Mouse (Mus musculus) forebrain, postnatal 0 days (tissue): ENCODE measurements at regions not wholly inside any gene's neighbourhood (a gene's known extent, or its start where the extent isn't known, plus 50 kb on each side); places are given as distances from the start of the nearest gene placed in this dataset.

Source experiments
- ATAC-seq: fragments of 200-750 bp; cut with Nextera tagmentation; 2 replicates; pipeline ENCODE4 v1.8.0; 2017; ENCODE audit warnings: mild to moderate bottlenecking, moderate library complexity
- DNase-seq: peaks from one replicate; pipeline ENCODE4 v3.0.0-alpha.2; 2015
- H3K27ac ChIP-seq: fragments of 300-500 bp; sonication (generic); 2 replicates; pipeline ENCODE4 v1.5.1; 2014; ENCODE audit warnings: low read depth, mild to moderate bottlenecking, antibody characterized with exemption, low read length, moderate library complexity, mixed read lengths
- H3K27me3 ChIP-seq: fragments of 300-500 bp; sonication (generic); 2 replicates; pipeline ENCODE4 v1.6.1; 2014; ENCODE audit warnings: mild to moderate bottlenecking, low read length, mixed read lengths; ENCODE audit not compliant: insufficient read depth
- H3K36me3 ChIP-seq: fragments of 300-500 bp; sonication (generic); 2 replicates; pipeline ENCODE4 v1.6.1; 2014; ENCODE audit warnings: mild to moderate bottlenecking, moderate library complexity; ENCODE audit not compliant: insufficient read depth
- H3K4me1 ChIP-seq: fragments of 300-500 bp; sonication (generic); 2 replicates; pipeline ENCODE4 v1.6.1; 2014; ENCODE audit warnings: antibody characterized with exemption; ENCODE audit not compliant: insufficient read depth
- H3K4me2 ChIP-seq: fragments of 300-500 bp; sonication (generic); 2 replicates; pipeline ENCODE4 v1.6.1; 2014; ENCODE audit warnings: low read depth, mild to moderate bottlenecking, moderate library complexity
- H3K4me3 ChIP-seq: fragments of 300-500 bp; sonication (generic); 2 replicates; pipeline ENCODE4 v1.5.1; 2014; ENCODE audit warnings: low read depth, low read length, mixed read lengths
- H3K9ac ChIP-seq: fragments of 300-500 bp; sonication (generic); 2 replicates; pipeline ENCODE4 v1.6.1; 2014; ENCODE audit warnings: mild to moderate bottlenecking
- H3K9me3 ChIP-seq: fragments of 300-500 bp; sonication (generic); 2 replicates; pipeline ENCODE4 v1.6.1; 2016; ENCODE audit warnings: low read length
- CTCF ChIP-seq: sonication (generic); IDR thresholded peaks from 2 replicates; pipeline ENCODE4 v1.5.1; 2016; ENCODE audit warnings: antibody characterized with exemption, control low read depth, low read depth
- WGBS: fragments of 180-500 bp; shearing (Covaris S2); extraction: QIAGEN DNeasy Blood & Tissue Kit; methylation state at CpG from one replicate; pipeline ENCODE4 v1.1.7; 2014; 5-methylcytosine and 5-hydroxymethylcytosine counted together

DNA sequence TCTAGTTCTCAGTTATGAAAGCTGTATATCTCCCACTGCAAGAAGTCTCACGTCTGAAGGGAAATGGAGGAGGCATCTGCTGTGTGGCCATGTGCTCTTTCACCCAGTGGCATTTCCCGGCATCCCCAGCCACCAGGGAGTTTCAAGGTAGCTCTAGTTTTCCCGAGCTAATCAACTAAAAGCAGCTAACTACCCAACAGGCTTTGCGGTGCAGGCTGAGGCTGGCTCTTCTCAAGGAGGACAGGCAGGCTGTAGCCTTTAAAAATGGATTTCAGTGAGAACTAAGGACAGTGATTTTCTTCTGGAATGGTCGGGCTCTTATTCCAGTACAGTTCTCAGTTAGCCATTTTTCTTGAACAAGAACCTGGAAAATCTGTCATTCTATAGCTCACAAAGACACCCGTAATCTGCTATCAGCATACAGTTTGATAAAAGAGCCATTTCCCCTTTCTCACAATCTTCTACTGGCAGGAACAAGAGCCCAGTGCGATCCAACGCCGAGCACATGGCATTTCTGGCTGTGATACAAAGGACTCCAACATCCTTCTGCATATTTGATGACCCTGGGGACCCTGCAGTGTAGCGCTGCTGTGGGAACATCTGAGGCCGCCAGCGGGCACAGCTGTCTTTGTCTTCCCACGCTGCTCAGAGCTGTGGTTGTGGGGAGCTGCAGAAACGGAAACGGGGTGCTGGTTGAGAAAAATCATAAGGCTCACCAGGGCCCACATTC lies 188.9 kb upstream of the Hnrnpa3 start:
- no peak overlapping the region; the same call in 1 of the 2 replicates for H3K9ac ChIP-seq
- H3K27ac ChIP-seq = peak overlapping the region; percentile 42
- H3K27me3 ChIP-seq = no peaks in the 10 kb centered on the region
- DNase-seq (peak; percentile 65), ATAC-seq (peak; percentile 85)
- H3K4me1 ChIP-seq = no peaks in the 10 kb centered on the region
- H3K4me2 ChIP-seq = peak overlapping the region; percentile 25
- no peaks in the 10 kb centered on the region for H3K9me3 ChIP-seq
- H3K4me3 ChIP-seq = no peak overlapping the region
- 26% methylated on average over 15 of the region's 15 CpGs for WGBS
- no peaks in the 10 kb centered on the region for H3K36me3 ChIP-seq
- no peak for TF ChIP-seq CTCF

DNA sequence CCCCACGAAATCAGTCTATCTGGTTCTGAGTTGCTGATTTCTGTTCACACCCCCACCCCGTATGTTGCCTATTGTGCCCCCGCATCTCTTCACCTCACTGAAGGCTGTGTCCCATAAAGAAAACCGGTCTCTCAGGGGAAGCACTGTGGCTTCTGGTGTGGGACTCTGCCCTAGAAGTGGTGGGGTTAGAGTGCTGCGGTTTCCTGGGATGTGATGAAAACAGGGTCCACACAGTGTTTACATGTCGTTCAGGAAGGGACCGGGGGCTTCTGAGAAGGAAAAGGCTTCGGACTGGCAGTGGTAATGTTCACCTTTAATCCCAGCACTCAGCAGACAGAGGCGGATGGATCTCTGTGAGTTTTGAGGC lies 188.4 kb upstream of the Hnrnpa3 start:
- H3K9ac ChIP-seq = no peak overlapping the region; the same call in 1 of the 2 replicates
- H3K9me3 ChIP-seq = no peaks in the 10 kb centered on the region
- H3K4me3 ChIP-seq = no peak overlapping the region
- peak overlapping the region; percentile 25 for H3K4me2 ChIP-seq
- H3K4me1 ChIP-seq = no peaks in the 10 kb centered on the region
- H3K36me3 ChIP-seq = no peaks in the 10 kb centered on the region
- peak overlapping the region; percentile 42 for H3K27ac ChIP-seq
- WGBS = 45% methylated on average over 9 of the region's 9 CpGs
- no peak for TF ChIP-seq CTCF
- H3K27me3 ChIP-seq = no peaks in the 10 kb centered on the region
- peak; percentile 40; the same call in 1 of the 2 replicates for ATAC-seq
- DNase-seq = no peak

DNA sequence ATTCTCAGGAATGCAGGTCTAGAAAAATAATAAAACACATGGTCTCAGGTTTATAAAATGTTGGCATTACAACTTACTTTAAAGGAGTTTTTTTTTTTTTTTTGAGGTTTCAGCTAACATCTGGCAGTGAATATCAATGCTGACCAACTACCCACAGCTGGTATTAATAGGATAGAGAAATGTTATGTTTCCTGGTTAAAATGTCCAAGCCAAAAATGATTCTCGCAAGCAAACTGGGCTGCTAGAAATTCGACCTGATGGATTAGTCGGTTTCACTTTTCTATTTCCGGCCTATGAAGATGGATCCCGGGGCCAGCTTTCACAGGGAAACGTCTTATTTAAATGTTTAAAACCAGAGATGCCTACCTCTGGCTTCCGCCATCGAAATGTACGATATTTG lies 186.6 kb upstream of the Hnrnpa3 start:
- H3K9me3 ChIP-seq = no peaks in the 10 kb centered on the region
- 90% methylated on average over 9 of the region's 9 CpGs for WGBS
- H3K27ac ChIP-seq = no peak overlapping the region
- H3K4me3 ChIP-seq = no peak overlapping the region
- TF ChIP-seq CTCF = no peak
- no peak overlapping the region for H3K9ac ChIP-seq
- ATAC-seq (no peak), DNase-seq (no peak)
- no peaks in the 10 kb centered on the region for H3K27me3 ChIP-seq
- H3K36me3 ChIP-seq = no peaks in the 10 kb centered on the region
- H3K4me2 ChIP-seq = no peak overlapping the region
- H3K4me1 ChIP-seq = no peaks in the 10 kb centered on the region

GRCm38 (mm10) chr2:75474509-75474908 lies 184.6 kb upstream of the Hnrnpa3 start:
- no peak for TF ChIP-seq CTCF
- Histone ChIP-seq H3K27me3 (no peaks in the 10 kb centered on the region), H3K4me1 (no peaks in the 10 kb centered on the region), H3K9me3 (no peaks in the 10 kb centered on the region), H3K27ac (no peak overlapping the region), H3K36me3 (no peaks in the 10 kb centered on the region), H3K9ac (no peak overlapping the region), H3K4me3 (no peak overlapping the region), H3K4me2 (no peak overlapping the region)
- WGBS = 73% methylated on average over 6 of the region's 6 CpGs
- no peak for ATAC-seq
- no peak for DNase-seq

- Histone ChIP-seq H3K27ac (no peak overlapping the region), H3K9me3 (no peaks in the 10 kb centered on the region), H3K9ac (no peak overlapping the region), H3K4me1 (no peaks in the 10 kb centered on the region), H3K27me3 (no peaks in the 10 kb centered on the region), H3K4me2 (no peak overlapping the region), H3K36me3 (no peaks in the 10 kb centered on the region), H3K4me3 (no peak overlapping the region)
- 97% methylated on average over 1 of the region's 1 CpGs for WGBS
- ATAC-seq (no peak), DNase-seq (no peak)
- no peak for TF ChIP-seq CTCF
These were observed 182.7 kb upstream of the Hnrnpa3 start for GRCm38 (mm10) chr2:75476350-75476749.

DNA sequence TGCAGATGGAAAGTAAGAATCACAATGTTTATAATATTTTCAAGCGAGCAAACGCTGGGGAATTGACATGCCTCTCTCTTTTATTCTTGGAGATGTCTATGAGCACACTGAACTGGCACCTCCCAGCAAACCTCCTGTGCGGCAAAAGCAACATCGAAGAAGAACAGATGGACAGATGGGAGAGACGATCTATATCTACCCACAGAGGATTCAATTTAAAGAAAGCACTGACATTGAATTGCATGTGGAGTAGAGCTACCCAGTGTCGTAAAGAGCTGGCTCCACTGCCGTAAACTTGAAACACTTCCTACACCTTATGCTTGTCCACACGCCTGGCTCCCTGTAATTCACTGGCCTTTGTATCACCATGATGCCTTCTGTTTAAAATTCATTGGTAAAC lies 182.0 kb upstream of the Hnrnpa3 start:
- H3K4me2 ChIP-seq = no peak overlapping the region
- ATAC-seq = no peak
- no peaks in the 10 kb centered on the region for H3K4me1 ChIP-seq
- WGBS = 77% methylated on average over 8 of the region's 8 CpGs
- no peaks in the 10 kb centered on the region for H3K9me3 ChIP-seq
- no peaks in the 10 kb centered on the region for H3K36me3 ChIP-seq
- DNase-seq = peak; percentile 25
- no peak overlapping the region for H3K4me3 ChIP-seq
- TF ChIP-seq CTCF = no peak
- H3K9ac ChIP-seq = no peak overlapping the region
- no peaks in the 10 kb centered on the region for H3K27me3 ChIP-seq
- no peak overlapping the region for H3K27ac ChIP-seq

- H3K27me3 ChIP-seq = no peaks in the 10 kb centered on the region
- DNase-seq (no peak), ATAC-seq (no peak)
- WGBS = 85% methylated on average over 5 of the region's 5 CpGs
- H3K4me2 ChIP-seq = no peak overlapping the region
- H3K4me1 ChIP-seq = no peaks in the 10 kb centered on the region
- no peaks in the 10 kb centered on the region for H3K36me3 ChIP-seq
- no peak overlapping the region for H3K4me3 ChIP-seq
- no peak for TF ChIP-seq CTCF
- H3K9ac ChIP-seq = no peak overlapping the region
- no peaks in the 10 kb centered on the region for H3K9me3 ChIP-seq
- H3K27ac ChIP-seq = no peak overlapping the region
These were observed 179.5 kb upstream of the Hnrnpa3 start for GRCm38 (mm10) chr2:75479546-75479945.
